Mouse (Mus musculus): ENCODE measurements around the gene Tdrd6. TPM values are rescaled to one million over a fixed set of nuclear protein-coding genes. Genes with fewer than 3 reads are reported as not detected.

Tdrd6 gene
- polyA plus RNA-seq (2021; fragmentation: Nextera tagmentation) = 0.16 and 0.18 TPM in 2 replicates
- long read RNA-seq, experiment 1, full-length matches to known transcripts = 1 of 1 reads
- long read RNA-seq, experiment 1, partial matches to known transcripts = 0 of 1 reads
- long read RNA-seq, experiment 1, other reads (novel, unspliced or antisense) = 0 of 1 reads
- long read RNA-seq, experiment 2 = 0 reads

GRCm38 (mm10) chr17:43629496-43630426, at the start of gene Tdrd6:
Gene Tdrd6 (minus strand): TSS chr17:43630299.

DNA sequence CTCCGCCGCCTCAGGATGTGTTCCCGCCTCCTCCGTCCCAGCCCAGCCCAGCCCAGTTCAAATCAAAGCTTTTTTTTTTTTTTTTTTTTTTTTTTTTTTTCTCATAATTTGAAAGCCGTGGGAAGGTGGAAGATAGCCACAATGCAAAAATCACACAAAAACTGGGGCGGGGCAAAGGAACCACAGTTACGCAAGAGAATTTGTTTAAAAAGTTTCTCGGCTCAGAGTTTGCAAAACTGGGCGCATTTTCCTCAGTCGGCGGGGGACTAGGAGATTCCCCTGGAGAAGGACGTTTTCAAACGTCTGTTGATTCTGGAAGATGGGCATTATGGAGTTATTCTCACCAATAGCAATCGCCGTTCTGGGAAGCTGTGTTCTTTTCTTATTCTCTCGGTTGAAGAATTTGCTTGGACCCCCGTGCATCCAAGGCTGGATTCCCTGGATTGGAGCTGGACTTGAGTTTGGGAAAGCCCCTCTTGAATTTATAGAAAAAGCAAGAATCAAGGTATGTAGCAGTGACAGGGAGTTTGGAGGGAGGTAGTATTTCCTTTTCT, 37.3 kb upstream of the Tdrd6 start, which contains the start of gene Cyp39a1:
Cyp39a1 (plus strand) TSS at position 136 of the 554 bp plus-strand sequence.

GRCm38 (mm10) chr17:43666576-43667289, 36.6 kb upstream of the Tdrd6 start, which contains the start of gene Slc25a27:
Gene Slc25a27 (minus strand): TSS chr17:43667214.

GRCm38 (mm10) chr17:43567992-43568888, 61.9 kb downstream of the Tdrd6 start, which contains the start of gene Pla2g7:
Gene Pla2g7 (plus strand): TSS chr17:43568098.

Other genes starting within 250 kb of the Tdrd6 start
- not detected in 2 replicates for gene Mep1a, start 127.5 kb downstream of the Tdrd6 start, polyA plus RNA-seq (2021; fragmentation: Nextera tagmentation)
- gene Ankrd66, start 86.7 kb downstream of the Tdrd6 start, polyA plus RNA-seq (2021; fragmentation: Nextera tagmentation) = 0.21 and 0.76 TPM in 2 replicates
- gene Pla2g7, start 62.2 kb downstream of the Tdrd6 start, polyA plus RNA-seq (2021; fragmentation: Nextera tagmentation) = 206 and 221 TPM in 2 replicates
- gene Slc25a27, start 36.9 kb upstream of the Tdrd6 start, polyA plus RNA-seq (2021; fragmentation: Nextera tagmentation) = 19.0 and 23.4 TPM in 2 replicates
- 1.8 and 2.8 TPM in 2 replicates for gene Cyp39a1, start 37.1 kb upstream of the Tdrd6 start, polyA plus RNA-seq (2021; fragmentation: Nextera tagmentation)
- 120 and 211 TPM in 2 replicates for gene Rcan2, start 171.1 kb upstream of the Tdrd6 start, polyA plus RNA-seq (2021; fragmentation: Nextera tagmentation)